Comparison of ENCODE assay signal across 15 mouse cellular contexts in the genomic region with DNA sequence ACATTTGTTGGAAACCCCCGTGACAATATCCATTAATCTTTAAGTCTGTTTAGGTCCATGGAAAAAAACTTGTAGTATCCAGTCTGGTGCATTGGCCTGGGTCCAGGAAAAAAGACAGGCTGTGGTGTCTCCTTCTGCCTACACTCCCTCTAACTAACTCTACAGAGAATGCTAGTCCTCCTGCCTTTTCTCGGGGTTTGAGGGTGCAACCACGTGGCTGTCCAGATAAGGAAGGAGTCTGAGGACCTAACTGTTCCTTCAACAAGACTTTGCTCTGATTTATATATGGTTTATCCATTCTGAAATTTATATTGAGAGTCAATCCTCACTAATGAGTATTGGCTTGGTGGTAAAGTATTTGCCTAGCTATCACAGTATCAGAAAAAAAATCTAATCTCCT. TPM values are rescaled to one million over a fixed set of nuclear protein-coding genes. Genes with fewer than 3 reads are reported as not detected.
"Had no signal": no experiment of that assay in that cellular context is flagged by ENCODE, and none has a peak within 500 bp of the region (broad histone marks: within the 10 kb centered on the region; RNA-seq: fewer than 3 reads in every experiment).

No protein-coding gene starts in this region.

- DNase-seq: gastrocnemius, adult 2 months; gastrocnemius, postnatal 10 days; gastrocnemius, postnatal 25 days; heart, adult 18-20 months; heart, postnatal 10 days; kidney, adult 11 months; kidney, adult 2 months; kidney, postnatal 10 days; kidney, postnatal 25 days; kidney, postnatal 4 days had no signal

- ATAC-seq: hindbrain, postnatal 0 days; intestine, embryonic 16.5 days; liver, embryonic 12.5 days had no signal

RNA-seq across cellular contexts. Expression of a gene that starts 22.1 kb away (rescaled TPM):
- total RNA-seq: gastrocnemius, adult 2 months; gastrocnemius, postnatal 10 days; hematopoietic stem cell, adult 5-6 weeks; hindbrain, postnatal 0 days; liver, adult 2 months had no signal
